ENCODE assay signal across 19 mouse cellular contexts in the genomic region with DNA sequence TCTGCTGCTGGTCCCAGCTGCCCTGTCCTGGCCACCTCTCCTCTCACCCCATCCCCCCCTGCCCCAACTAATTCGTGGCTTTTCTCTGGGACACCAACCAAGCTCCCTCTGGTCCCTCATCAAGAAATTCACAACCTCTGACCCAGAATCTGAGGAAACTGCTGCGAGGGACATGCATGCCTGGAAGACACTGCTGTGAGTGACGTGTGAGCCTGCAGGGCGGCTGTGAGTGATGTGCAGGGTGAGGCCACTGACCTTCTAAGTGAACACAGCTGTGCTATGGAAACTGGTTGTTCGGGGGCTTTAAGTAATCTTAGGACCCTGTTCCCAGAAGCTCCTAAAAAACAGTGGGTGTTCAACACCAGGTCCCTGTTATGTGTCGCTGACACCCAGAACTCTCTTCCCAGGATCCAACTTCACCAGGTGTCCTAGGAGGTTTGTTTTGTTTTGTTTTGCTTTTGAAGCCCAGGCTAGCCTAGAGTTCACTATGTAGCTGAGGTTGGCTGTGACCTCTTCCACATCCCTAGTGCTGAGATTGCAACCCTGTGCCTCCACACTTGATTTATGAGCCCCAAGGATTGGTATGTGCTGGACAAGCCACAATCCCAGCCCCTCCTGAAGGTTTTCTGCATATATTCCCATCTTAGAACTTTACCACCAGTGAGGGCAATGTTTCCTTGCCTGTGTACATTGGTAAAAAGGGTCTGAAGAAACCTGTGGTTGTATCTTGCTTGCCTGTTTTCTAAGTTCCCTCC. TPM values are rescaled to one million over a fixed set of nuclear protein-coding genes. Genes with fewer than 3 reads are reported as not detected.
DNase-seq lines count a peak whose midpoint lies in the region; ATAC-seq lines count a peak whose summit lies in the region.
"Had no signal": no experiment of that assay in that cellular context is flagged by ENCODE, and none has a peak within 500 bp of the region (broad histone marks: within the 10 kb centered on the region; RNA-seq: fewer than 3 reads in every experiment).

No protein-coding gene starts in this region.

- intact Hi-C loops in heart, postnatal 10 days (cut with DNase I): no loop called here

- ATAC-seq in heart, embryonic 14.5 days (ENCODE audit: insufficient number of reproducible peaks, insufficient read depth, low FRiP score, low read depth): no peak
- ATAC-seq in monocyte, adult 5-6 weeks (replicated peaks; ENCODE audit: insufficient number of reproducible peaks, low FRiP score, low TSS enrichment, poor library complexity, severe bottlenecking): no peak

- H3K4me2 ChIP-seq in heart, embryonic 14.5 days (ENCODE audit: low read length): no peak overlapping the region

- H3K36me3 ChIP-seq in heart, embryonic 14.5 days (ENCODE audit: control insufficient read depth, insufficient read depth, low read length): no peaks in the 10 kb centered on the region

- H3K27ac ChIP-seq in heart, embryonic 14.5 days (replicated peaks in 1 of 2; ENCODE audit: control insufficient read depth in 1 of 2, insufficient read depth in 1 of 2, low read depth in 2 of 2, low read length in 2 of 2): peak overlapping the region; percentile 8 to 50; a peak in 3 of 4 replicates
- H3K27ac ChIP-seq: gastrocnemius, adult 2 months had no signal

- peaks cover 1% of the 10 kb centered on the region; the same call in 1 of the 2 replicates for H3K9me3 ChIP-seq in heart, embryonic 14.5 days (ENCODE audit: control insufficient read depth, low read length)

- DNase-seq in heart, postnatal 10 days: no peak
- DNase-seq in kidney, postnatal 14 days: peak; percentile 34
- no peak for DNase-seq in kidney, adult 18-20 months
- peak; percentile 71 for DNase-seq in embryo, embryonic 9.5 days (ENCODE audit: extremely low spot score)
- DNase-seq in lung, postnatal 14 days: peak; percentile 49
- DNase-seq in cerebellum, adult 9-11 months: no peak
- DNase-seq: B cell, adult 2 months; gastrocnemius, adult 2 months; thymus, postnatal 36 days had no signal

- no peaks in the 10 kb centered on the region for H3K27me3 ChIP-seq in heart, embryonic 14.5 days (ENCODE audit: control insufficient read depth, insufficient read depth, low read length)

- H3K4me1 ChIP-seq in heart, embryonic 14.5 days (ENCODE audit: control insufficient read depth in 2 of 2, insufficient read depth in 2 of 2, low read length in 2 of 2): peaks cover 12 to 13% of the 10 kb centered on the region in 2 experiments; a peak in 3 of 4 replicates
- H3K4me1 ChIP-seq: megakaryocyte, embryonic 14.5 days had no signal

- no peak overlapping the region for H3K4me3 ChIP-seq in heart, embryonic 14.5 days (ENCODE audit: control insufficient read depth in 1 of 2, insufficient read depth in 1 of 2, low read depth in 1 of 2, low read length in 2 of 2)
- H3K4me3 ChIP-seq: gastrocnemius, adult 2 months; megakaryocyte, embryonic 14.5 days had no signal

- WGBS in heart, embryonic 14.5 days: 54% methylated on average over 6 of the region's 6 CpGs

- H3K9ac ChIP-seq in heart, embryonic 14.5 days (ENCODE audit: low read length): no peak overlapping the region

RNA-seq across cellular contexts. Expression of gene Slc22a1, which starts 44.5 kb away (rescaled TPM):
- 28.7 and 42.4 TPM in 2 replicates for polyA plus RNA-seq in heart, embryonic 14.5 days (2014; fragmentation: Nextera tagmentation; extraction: Ambion mirVana)
- 1 to 10 TPM; 2.3 to 3.4 TPM for total RNA-seq in heart, postnatal 10 days (2021)
- not detected in 3 replicates for total RNA-seq in monocyte, adult 5-6 weeks (2017)
- total RNA-seq: adrenal gland, postnatal 25 days; common myeloid progenitor, adult 5-6 weeks had no signal

RNA-seq across cellular contexts. Expression of gene Slc22a2, which starts 47.2 kb away (rescaled TPM):
- not detected in 2 replicates for polyA plus RNA-seq in heart, embryonic 14.5 days (2014; fragmentation: Nextera tagmentation; extraction: Ambion mirVana)
- under 1 TPM in 1 of 2 experiments, not detected in 1; 0.29 TPM for total RNA-seq in heart, postnatal 10 days (2021)
- not detected in 3 replicates for total RNA-seq in monocyte, adult 5-6 weeks (2017)
- total RNA-seq: common myeloid progenitor, adult 5-6 weeks; ES-E14; gastrocnemius, adult 2 months; heart, postnatal 14 days had no signal
- polyA plus RNA-seq: intestine, embryonic 16.5 days; limb, embryonic 14.5 days; small intestine, adult 2 months had no signal

Comparison
In these comparisons a context has a peak if more than half of its experiments do, and no peak if none do; other contexts are left out.
1. DNase-seq: peak in kidney, postnatal 14 days (single experiment), embryo, embryonic 9.5 days (single experiment) and lung, postnatal 14 days (single experiment); none in heart, postnatal 10 days (0 of 2), kidney, adult 18-20 months (single experiment) and cerebellum, adult 9-11 months (single experiment).